Mouse (Mus musculus) erythroblast, embryonic 14.5 days (primary cell): ENCODE measurements around the gene Gpr50. TPM values are rescaled to one million over a fixed set of nuclear protein-coding genes. Genes with fewer than 3 reads are reported as not detected.

ENCODE experiments used
- H3K27me3 ChIP-seq: 2 replicates; pipeline ENCODE4 v1.6.1; 2012; ENCODE audit warnings: inconsistent platforms; ENCODE audit not compliant: control insufficient read depth
- H3K36me3 ChIP-seq: 2 replicates; pipeline ENCODE4 v1.6.1; 2012; ENCODE audit warnings: mild to moderate bottlenecking, inconsistent platforms; ENCODE audit not compliant: control insufficient read depth
- H3K4me1 ChIP-seq: 2 replicates; pipeline ENCODE4 v1.6.1; 2012; ENCODE audit warnings: inconsistent platforms; ENCODE audit not compliant: control insufficient read depth
- H3K4me3 ChIP-seq: replicated peaks from 2 replicates; pipeline ENCODE3; 2012; ENCODE audit warnings: moderate library complexity, mild to moderate bottlenecking, inconsistent platforms
- H3K9me3 ChIP-seq: 2 replicates; pipeline ENCODE4 v1.6.1; 2012; ENCODE audit warnings: low read length, inconsistent platforms, mixed read lengths; ENCODE audit not compliant: control insufficient read depth
- GATA1 ChIP-seq: IDR thresholded peaks from 2 replicates; pipeline ENCODE4 v1.6.1; 2012; ENCODE audit warnings: low read length, inconsistent platforms, mixed read lengths
- TAL1 ChIP-seq: IDR thresholded peaks from 3 replicates; pipeline ENCODE4 v1.6.1; 2012; ENCODE audit warnings: low read length, inconsistent platforms, mixed read lengths
- polyA plus RNA-seq: library from polyadenylated mRNA; stranded (reverse); fragments of >175 nt; gene quantifications from 2 replicates; pipeline ENCODE4 v1.2.3, GENCODE M21; 2012

The Gpr50 gene
- polyA plus RNA-seq, 1 experiment = not detected

- H3K4me1 ChIP-seq = no peaks in the 10 kb centered on the region
- H3K9me3 ChIP-seq = peaks cover 28% of the 10 kb centered on the region
- no peaks in the 10 kb centered on the region for H3K36me3 ChIP-seq
- H3K4me3 ChIP-seq = no peak overlapping the region
- TF ChIP-seq TAL1 (no peak), GATA1 (no peak)
- H3K27me3 ChIP-seq = peaks cover 67% of the 10 kb centered on the region
These were observed 1.7 kb upstream of the Gpr50 start for GRCm38 (mm10) chrX:71661794-71662193.

GRCm38 (mm10) chrX:71663871-71664687 is 612 bp downstream of the Gpr50 start:
- Histone ChIP-seq H3K4me1 (no peaks in the 10 kb centered on the region), H3K36me3 (no peaks in the 10 kb centered on the region), H3K27me3 (peaks cover 84% of the 10 kb centered on the region), H3K4me3 (no peak overlapping the region), H3K9me3 (peaks cover 28% of the 10 kb centered on the region)
- TF ChIP-seq TAL1 = no peak
- no peak for TF ChIP-seq GATA1

GRCm38 (mm10) chrX:71664688-71665026 is 1.2 kb downstream of the Gpr50 start:
- H3K4me1 ChIP-seq = no peaks in the 10 kb centered on the region
- no peaks in the 10 kb centered on the region for H3K36me3 ChIP-seq
- no peak overlapping the region for H3K4me3 ChIP-seq
- H3K9me3 ChIP-seq = peaks cover 28% of the 10 kb centered on the region
- peaks cover 88% of the 10 kb centered on the region for H3K27me3 ChIP-seq
- no peak for TF ChIP-seq TAL1

- H3K4me1 ChIP-seq = no peaks in the 10 kb centered on the region
- peaks cover 3% of the 10 kb centered on the region; the same call in 1 of the 2 replicates for H3K9me3 ChIP-seq
- H3K36me3 ChIP-seq = no peaks in the 10 kb centered on the region
- no peak overlapping the region for H3K4me3 ChIP-seq
- peaks cover 44% of the 10 kb centered on the region for H3K27me3 ChIP-seq
- TF ChIP-seq TAL1 (no peak), GATA1 (no peak)
These were observed 6.8 kb downstream of the Gpr50 start for GRCm38 (mm10) chrX:71670254-71670653.

- Histone ChIP-seq H3K36me3 (no peaks in the 10 kb centered on the region), H3K4me1 (no peaks in the 10 kb centered on the region), H3K9me3 (no peaks in the 10 kb centered on the region), H3K27me3 (no peaks in the 10 kb centered on the region), H3K4me3 (no peak overlapping the region)
- TF ChIP-seq TAL1 (no peak), GATA1 (no peak)
These were observed 37.5 kb downstream of the Gpr50 start for GRCm38 (mm10) chrX:71700817-71701469.

Other genes with a start within 250 kb of the Gpr50 start
- gene Cd99l2, start 170.8 kb upstream of the Gpr50 start, polyA plus RNA-seq = 0.58 and 0.65 TPM in 2 replicates
- gene Hmgb3, start 107.7 kb upstream of the Gpr50 start, polyA plus RNA-seq = 22.6 and 26.0 TPM in 2 replicates
- gene Vma21, start 152.3 kb downstream of the Gpr50 start, polyA plus RNA-seq = 0.15 and 0.22 TPM in 2 replicates